Mouse (Mus musculus): ENCODE measurements around the gene B2m. TPM values are rescaled to one million over a fixed set of nuclear protein-coding genes. Genes with fewer than 3 reads are reported as not detected.
"Not testable (repeated sequence)": the region's sequence is repeated elsewhere in the genome, so short reads cannot be mapped to it uniquely, and the experiment has no call there.

The B2m gene
- polyA plus RNA-seq (2015; fragmentation: Nextera tagmentation; extraction: Ambion mirVana): 138 and 290 TPM in 2 replicates

- Histone ChIP-seq H3K4me3 (replicated peaks) (peak within 1 kb of the TSS; percentile 51), H3K9ac (replicated peaks) (peak within 1 kb of the TSS; percentile 46), H3K27ac (replicated peaks) (peak within 1 kb of the TSS; percentile 68), H3K4me2 (peak within 1 kb of the TSS; percentile 93), H3K9me3 (replicated peaks) (no peaks in the 10 kb centered on the region), H3K27me3 (replicated peaks) (no peaks in the 10 kb centered on the region), H3K36me3 (no peaks in the 10 kb centered on the region), H3K4me1 (peaks cover 7% of the 10 kb centered on the region; the same call in 1 of the 2 replicates)
- WGBS: under 1% methylated on average over 40 of the region's 40 CpGs
- ATAC-seq (ENCODE audit: low FRiP score): peak; percentile 99
These were observed at the start of gene B2m for GRCm38 (mm10) chr2:122147508-122148241. TSS of gene B2m (plus strand) at chr2:122147686.

- not testable (repeated sequence) for H3K4me1 ChIP-seq; H3K9me3 ChIP-seq (replicated peaks); H3K9ac ChIP-seq (replicated peaks); H3K27ac ChIP-seq (replicated peaks); H3K4me2 ChIP-seq; ATAC-seq (ENCODE audit: low FRiP score); H3K4me3 ChIP-seq (replicated peaks); H3K27me3 ChIP-seq (replicated peaks)
- peaks cover 86% of the 10 kb centered on the region for H3K36me3 ChIP-seq
- WGBS: 87% methylated on average over 5 of the region's 5 CpGs
These were observed 49.8 kb upstream of the B2m start for GRCm38 (mm10) chr2:122097686-122098085.

GRCm38 (mm10) chr2:122102070-122102469 lies 45.4 kb upstream of the B2m start:
- no peak for ATAC-seq (ENCODE audit: low FRiP score)
- H3K9me3 ChIP-seq (replicated peaks): no peaks in the 10 kb centered on the region
- no peak overlapping the region for H3K27ac ChIP-seq (replicated peaks)
- no peak overlapping the region for H3K9ac ChIP-seq (replicated peaks)
- peaks cover 58% of the 10 kb centered on the region for H3K36me3 ChIP-seq
- H3K4me1 ChIP-seq: no peaks in the 10 kb centered on the region
- H3K4me2 ChIP-seq: no peak overlapping the region
- H3K27me3 ChIP-seq (replicated peaks): no peaks in the 10 kb centered on the region
- no peak overlapping the region for H3K4me3 ChIP-seq (replicated peaks)

- no peak overlapping the region for H3K4me2 ChIP-seq
- no peak overlapping the region for H3K9ac ChIP-seq (replicated peaks)
- no peaks in the 10 kb centered on the region for H3K9me3 ChIP-seq (replicated peaks)
- H3K36me3 ChIP-seq: peaks cover 37% of the 10 kb centered on the region
- 88% methylated on average over 14 of the region's 14 CpGs for WGBS
- no peaks in the 10 kb centered on the region for H3K27me3 ChIP-seq (replicated peaks)
- H3K4me3 ChIP-seq (replicated peaks): no peak overlapping the region
- ATAC-seq (ENCODE audit: low FRiP score): no peak
- no peaks in the 10 kb centered on the region for H3K4me1 ChIP-seq
- H3K27ac ChIP-seq (replicated peaks): no peak overlapping the region
These were observed 39.4 kb upstream of the B2m start for GRCm38 (mm10) chr2:122108101-122108500.

- Histone ChIP-seq H3K4me1 (no peaks in the 10 kb centered on the region), H3K27me3 (replicated peaks) (no peaks in the 10 kb centered on the region), H3K4me2 (no peak overlapping the region), H3K9me3 (replicated peaks) (no peaks in the 10 kb centered on the region), H3K9ac (replicated peaks) (no peak overlapping the region), H3K36me3 (peaks cover 40% of the 10 kb centered on the region), H3K27ac (replicated peaks) (no peak overlapping the region), H3K4me3 (replicated peaks) (no peak overlapping the region)
- 88% methylated on average over 4 of the region's 4 CpGs for WGBS
- ATAC-seq (ENCODE audit: low FRiP score): no peak
These were observed 37.8 kb upstream of the B2m start for GRCm38 (mm10) chr2:122109714-122110113.

- H3K36me3 ChIP-seq: peaks cover 13% of the 10 kb centered on the region
- no peaks in the 10 kb centered on the region for H3K9me3 ChIP-seq (replicated peaks)
- H3K27me3 ChIP-seq (replicated peaks): no peaks in the 10 kb centered on the region
- peaks cover 16% of the 10 kb centered on the region for H3K4me1 ChIP-seq
- H3K27ac ChIP-seq (replicated peaks): no peak overlapping the region
- ATAC-seq (ENCODE audit: low FRiP score): no peak
- WGBS: 88% methylated on average over 2 of the region's 2 CpGs
- peak overlapping the region; percentile 65 for H3K4me2 ChIP-seq
- no peak overlapping the region for H3K4me3 ChIP-seq (replicated peaks)
- H3K9ac ChIP-seq (replicated peaks): no peak overlapping the region
These were observed 30.6 kb upstream of the B2m start for GRCm38 (mm10) chr2:122116888-122117287.

GRCm38 (mm10) chr2:122117961-122118958 lies 29.2 kb upstream of the B2m start, which contains the start of gene Spg11:
TSS of gene Spg11 (minus strand) at chr2:122118386.
- Histone ChIP-seq H3K9ac (replicated peaks) (peak within 1 kb of the TSS; percentile 94), H3K27ac (replicated peaks) (peak within 1 kb of the TSS; percentile 97), H3K9me3 (replicated peaks) (no peaks in the 10 kb centered on the region), H3K4me3 (replicated peaks) (peak within 1 kb of the TSS; percentile 81), H3K36me3 (peaks cover 9% of the 10 kb centered on the region), H3K4me2 (peak within 1 kb of the TSS; percentile 65), H3K4me1 (peaks cover 16% of the 10 kb centered on the region), H3K27me3 (replicated peaks) (no peaks in the 10 kb centered on the region)
- WGBS: under 1% methylated on average over 47 of the region's 47 CpGs
- ATAC-seq (ENCODE audit: low FRiP score): peak; percentile 100

- ATAC-seq (ENCODE audit: low FRiP score): no peak
- Histone ChIP-seq H3K27me3 (replicated peaks) (no peaks in the 10 kb centered on the region), H3K36me3 (no peaks in the 10 kb centered on the region), H3K9me3 (replicated peaks) (no peaks in the 10 kb centered on the region), H3K9ac (replicated peaks) (no peak overlapping the region), H3K4me3 (replicated peaks) (no peak overlapping the region), H3K4me1 (no peaks in the 10 kb centered on the region), H3K4me2 (no peak overlapping the region), H3K27ac (replicated peaks) (no peak overlapping the region)
- WGBS: 61% methylated on average over 12 of the region's 12 CpGs
These were observed 21.6 kb upstream of the B2m start for GRCm38 (mm10) chr2:122125680-122126572.

- Histone ChIP-seq H3K9me3 (replicated peaks) (no peaks in the 10 kb centered on the region), H3K27me3 (replicated peaks) (no peaks in the 10 kb centered on the region)
These were observed 20.6 kb upstream of the B2m start for GRCm38 (mm10) chr2:122126765-122127347.

GRCm38 (mm10) chr2:122127635-122128034 lies 19.9 kb upstream of the B2m start:
- WGBS: 96% methylated on average over 4 of the region's 4 CpGs
- ATAC-seq (ENCODE audit: low FRiP score): no peak

More at GRCm38 (mm10) chr2:122126765-122127347, 20.6 kb upstream of the B2m start:
- Histone ChIP-seq H3K4me1 (no peaks in the 10 kb centered on the region), H3K36me3 (no peaks in the 10 kb centered on the region), H3K4me2 (no peak overlapping the region), H3K27ac (replicated peaks) (no peak overlapping the region), H3K9ac (replicated peaks) (no peak overlapping the region), H3K4me3 (replicated peaks) (no peak overlapping the region)
- ATAC-seq (ENCODE audit: low FRiP score): no peak
- 27% methylated on average over 5 of the region's 5 CpGs for WGBS

GRCm38 (mm10) chr2:122132078-122132477 lies 15.4 kb upstream of the B2m start:
- Histone ChIP-seq H3K4me1 (no peaks in the 10 kb centered on the region), H3K4me2 (no peak overlapping the region), H3K27ac (replicated peaks) (no peak overlapping the region), H3K4me3 (replicated peaks) (no peak overlapping the region), H3K9me3 (replicated peaks) (no peaks in the 10 kb centered on the region), H3K27me3 (replicated peaks) (no peaks in the 10 kb centered on the region), H3K9ac (replicated peaks) (no peak overlapping the region), H3K36me3 (no peaks in the 10 kb centered on the region)
- 92% methylated on average over 2 of the region's 2 CpGs for WGBS
- ATAC-seq (ENCODE audit: low FRiP score): no peak

More at GRCm38 (mm10) chr2:122127635-122128034, 19.9 kb upstream of the B2m start:
- Histone ChIP-seq H3K4me1 (no peaks in the 10 kb centered on the region), H3K4me3 (replicated peaks) (no peak overlapping the region), H3K27ac (replicated peaks) (no peak overlapping the region), H3K9me3 (replicated peaks) (no peaks in the 10 kb centered on the region), H3K4me2 (no peak overlapping the region), H3K27me3 (replicated peaks) (no peaks in the 10 kb centered on the region), H3K9ac (replicated peaks) (no peak overlapping the region), H3K36me3 (no peaks in the 10 kb centered on the region)

Data from neural tube, embryonic 15.5 days (tissue).